ENCODE assay signal across 10 mouse cellular contexts in the genomic region with DNA sequence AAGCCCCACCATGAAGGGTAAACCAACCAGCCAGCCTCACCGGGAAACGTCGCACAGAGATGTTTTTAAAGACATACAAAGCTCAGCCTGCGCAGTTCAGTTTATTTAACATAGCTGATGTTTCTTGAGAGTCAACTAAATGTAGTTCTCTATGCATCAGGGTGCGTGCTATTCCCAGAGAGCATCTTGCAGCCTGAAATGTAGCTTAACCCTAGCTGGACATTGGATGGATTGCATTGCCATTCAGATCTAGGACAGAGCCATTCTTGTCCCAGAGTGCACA.
DNase-seq lines count a peak whose midpoint lies in the region; ATAC-seq lines count a peak whose summit lies in the region.
"Had no signal": no experiment of that assay in that cellular context is flagged by ENCODE, and none has a peak within 500 bp of the region (broad histone marks: within the 10 kb centered on the region; RNA-seq: fewer than 3 reads in every experiment).

No protein-coding gene starts in this region.

- peaks cover 12% of the 10 kb centered on the region; the same call in 1 of the 2 replicates for H3K4me1 ChIP-seq in heart, embryonic 16.5 days (ENCODE audit: control insufficient read depth, insufficient read depth, low read length)
- peaks cover 4% of the 10 kb centered on the region; the same call in 1 of the 2 replicates for H3K4me1 ChIP-seq in embryonic facial prominence, embryonic 12.5 days
- peaks cover 10% of the 10 kb centered on the region for H3K4me1 ChIP-seq in hindbrain, embryonic 12.5 days
- peaks cover 10% of the 10 kb centered on the region for H3K4me1 ChIP-seq in midbrain, embryonic 12.5 days

- H3K27me3 ChIP-seq in heart, embryonic 16.5 days (ENCODE audit: control insufficient read depth, insufficient read depth, low read length) = peaks cover 4% of the 10 kb centered on the region; the same call in 1 of the 2 replicates
- H3K27me3 ChIP-seq in embryonic facial prominence, embryonic 12.5 days = no peaks in the 10 kb centered on the region
- peaks cover 6% of the 10 kb centered on the region; the same call in 1 of the 2 replicates for H3K27me3 ChIP-seq in hindbrain, embryonic 12.5 days
- H3K27me3 ChIP-seq in midbrain, embryonic 12.5 days = peaks cover 8% of the 10 kb centered on the region
- H3K27me3 ChIP-seq: CH12.LX had no signal

- H3K9ac ChIP-seq in heart, embryonic 16.5 days (ENCODE audit: low read length) = no peak overlapping the region
- H3K9ac ChIP-seq in embryonic facial prominence, embryonic 12.5 days = no peak overlapping the region
- peak overlapping the region; percentile 20; the same call in 1 of the 2 replicates for H3K9ac ChIP-seq in hindbrain, embryonic 12.5 days
- H3K9ac ChIP-seq in midbrain, embryonic 12.5 days (replicated peaks) = 0 out of 2 replicates have a peak overlapping the region, but pooled peaks have one; percentile 15

- WGBS in heart, embryonic 16.5 days = 12% methylated on average over 5 of the region's 5 CpGs
- WGBS in embryonic facial prominence, embryonic 12.5 days = 9% methylated on average over 5 of the region's 5 CpGs
- WGBS in hindbrain, embryonic 12.5 days = 13% methylated on average over 5 of the region's 5 CpGs
- 7% methylated on average over 5 of the region's 5 CpGs for WGBS in midbrain, embryonic 12.5 days

- no peak for ATAC-seq in heart, embryonic 16.5 days (replicated peaks; ENCODE audit: extremely low read depth, insufficient read depth, low FRiP score)
- ATAC-seq in embryonic facial prominence, embryonic 12.5 days (ENCODE audit: insufficient number of reproducible peaks, insufficient read depth, low FRiP score, low TSS enrichment) = no peak
- no peak for ATAC-seq in hindbrain, embryonic 12.5 days (ENCODE audit: low FRiP score)
- ATAC-seq in midbrain, embryonic 12.5 days (ENCODE audit: low FRiP score, low read depth) = no peak

- no peak overlapping the region for H3K27ac ChIP-seq in heart, embryonic 16.5 days (ENCODE audit: low read length)
- peak overlapping the region; percentile 37; the same call in 1 of the 2 replicates for H3K27ac ChIP-seq in embryonic facial prominence, embryonic 12.5 days
- no peak overlapping the region for H3K27ac ChIP-seq in hindbrain, embryonic 12.5 days
- no peak overlapping the region for H3K27ac ChIP-seq in midbrain, embryonic 12.5 days (replicated peaks)

- peak overlapping the region; percentile 52 for H3K4me3 ChIP-seq in heart, embryonic 16.5 days (ENCODE audit: low read length)
- peak overlapping the region; percentile 33 for H3K4me3 ChIP-seq in embryonic facial prominence, embryonic 12.5 days
- H3K4me3 ChIP-seq in hindbrain, embryonic 12.5 days = peak overlapping the region; percentile 30
- peak overlapping the region; percentile 40 for H3K4me3 ChIP-seq in midbrain, embryonic 12.5 days
- H3K4me3 ChIP-seq: erythroblast, embryonic 14.5 days had no signal

- no peaks in the 10 kb centered on the region for H3K36me3 ChIP-seq in heart, embryonic 16.5 days (ENCODE audit: control insufficient read depth, insufficient read depth)
- H3K36me3 ChIP-seq in embryonic facial prominence, embryonic 12.5 days = no peaks in the 10 kb centered on the region
- H3K36me3 ChIP-seq in hindbrain, embryonic 12.5 days = no peaks in the 10 kb centered on the region
- H3K36me3 ChIP-seq in midbrain, embryonic 12.5 days = no peaks in the 10 kb centered on the region

- no peak for DNase-seq in heart, postnatal 4 days
- DNase-seq in cerebellum, adult 18-20 months = no peak
- DNase-seq in kidney, postnatal 25 days = no peak
- no peak for DNase-seq in gastrocnemius, adult 18-20 months (ENCODE audit: low spot score)

- peak overlapping the region; percentile 80 for H3K4me2 ChIP-seq in heart, embryonic 16.5 days (ENCODE audit: low read depth, low read length)
- peak overlapping the region; percentile 61 for H3K4me2 ChIP-seq in embryonic facial prominence, embryonic 12.5 days (replicated peaks)
- peak overlapping the region; percentile 59 for H3K4me2 ChIP-seq in hindbrain, embryonic 12.5 days (replicated peaks)
- peak overlapping the region; percentile 61 for H3K4me2 ChIP-seq in midbrain, embryonic 12.5 days (replicated peaks)

- H3K9me3 ChIP-seq in heart, embryonic 16.5 days (replicated peaks; ENCODE audit: control insufficient read depth, low read length) = no peaks in the 10 kb centered on the region
- H3K9me3 ChIP-seq in embryonic facial prominence, embryonic 12.5 days = no peaks in the 10 kb centered on the region
- no peaks in the 10 kb centered on the region for H3K9me3 ChIP-seq in hindbrain, embryonic 12.5 days (replicated peaks)
- no peaks in the 10 kb centered on the region for H3K9me3 ChIP-seq in midbrain, embryonic 12.5 days

Comparison
In these comparisons a context has a peak if more than half of its experiments do, and no peak if none do; other contexts are left out.
1. H3K9ac ChIP-seq: peak in hindbrain, embryonic 12.5 days (single experiment) and midbrain, embryonic 12.5 days (single experiment); none in heart, embryonic 16.5 days (single experiment) and embryonic facial prominence, embryonic 12.5 days (single experiment).
2. Peak in every context shown above with its lines, with median percentiles within 50 percentile points of each other: H3K4me2 ChIP-seq and H3K4me3 ChIP-seq.